Mouse (Mus musculus): ENCODE data around the gene Elovl4.

DNA sequence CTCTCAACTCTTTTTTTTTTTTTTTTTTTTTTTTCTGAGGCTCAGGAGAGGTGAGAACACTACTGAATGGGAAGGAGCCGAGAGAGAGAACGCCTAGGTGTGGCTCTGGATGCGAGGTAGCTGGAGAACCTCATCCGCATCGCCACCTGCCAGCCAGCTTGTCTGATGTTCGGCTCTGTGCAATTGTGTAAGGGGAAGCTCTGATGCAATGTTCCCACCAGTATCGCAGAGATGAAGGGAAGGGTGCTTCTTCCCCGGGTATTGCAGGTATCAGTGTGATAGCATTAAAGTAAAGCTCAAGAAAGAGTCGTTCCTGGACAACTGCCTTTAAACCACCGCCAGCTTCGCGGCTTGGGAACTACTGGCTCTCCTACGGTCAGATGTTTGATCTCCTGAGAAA lies 1.7 kb downstream of the Elovl4 start:
- TF ChIP-seq POLR2A (IDR thresholded peaks at IDR 0.05; ENCODE audit: insufficient read depth, low read depth, low read length) (no peak), CTCF (IDR thresholded peaks at IDR 0.05) (no peak), EP300 (IDR thresholded peaks at IDR 0.05; ENCODE audit: insufficient read depth, low read depth, low read length) (no peak)

Data from heart, adult 2 months (tissue).